Mouse (Mus musculus): Measurements from ENCODE around the gene Sspo. TPM values are rescaled to one million over a fixed set of nuclear protein-coding genes. Genes with fewer than 3 reads are reported as not detected.

Sspo gene
- total RNA-seq (2014; fragmentation: Nextera tagmentation): not detected in 2 replicates
- total RNA-seq (2017): under 0.01 TPM in 1 of 2 replicates, not detected in the other
- polyA plus RNA-seq (2012): not detected in 2 replicates

GRCm38 (mm10) chr6:48447929-48448328 lies at the start of gene Sspo:
Sspo (plus strand) TSS chr6:48448229.
- H3K4me3 ChIP-seq (ENCODE audit: low read depth, low read length): no peak within 1 kb of the TSS
- no peak for ATAC-seq (ENCODE audit: extremely low read depth, insufficient number of reproducible peaks, low FRiP score, poor library complexity, severe bottlenecking)
- TF ChIP-seq CTCF (IDR thresholded peaks at IDR 0.05; ENCODE audit: low read depth, low read length) (no peak), TAL1 (conservative IDR thresholded peaks at IDR 0.05; ENCODE audit: low read depth, low read length) (no peak), POLR2AphosphoS5 (IDR thresholded peaks at IDR 0.05; ENCODE audit: insufficient replicate concordance, low read depth, low read length) (no peak), GATA2 (IDR thresholded peaks at IDR 0.05; ENCODE audit: borderline replicate concordance, low read depth, low read length) (no peak), GATA1 (IDR thresholded peaks at IDR 0.05; ENCODE audit: borderline replicate concordance, low read length) (no peak)
- H3K4me1 ChIP-seq (ENCODE audit: insufficient read depth, low read depth, low read length): peaks cover 6% of the 10 kb centered on the region
- no peaks in the 10 kb centered on the region for H3K36me3 ChIP-seq (replicated peaks)
- H3K27me3 ChIP-seq (ENCODE audit: insufficient read depth, low read length): peaks cover 22% of the 10 kb centered on the region; the same call in 1 of the 2 replicates
- no peak for DNase-seq (ENCODE audit: low spot score)
- H3K9me3 ChIP-seq (replicated peaks): no peaks in the 10 kb centered on the region

GRCm38 (mm10) chr6:48399906-48400305 lies 48.1 kb upstream of the Sspo start:
- DNase-seq (ENCODE audit: low spot score) (no peak), ATAC-seq (ENCODE audit: extremely low read depth, insufficient number of reproducible peaks, low FRiP score, poor library complexity, severe bottlenecking) (no peak)
- Histone ChIP-seq H3K27me3 (ENCODE audit: insufficient read depth, low read length) (peaks cover 12% of the 10 kb centered on the region; the same call in 1 of the 2 replicates), H3K4me1 (ENCODE audit: insufficient read depth, low read depth, low read length) (peaks cover 5% of the 10 kb centered on the region; the same call in 1 of the 2 replicates), H3K9me3 (replicated peaks) (no peaks in the 10 kb centered on the region), H3K36me3 (replicated peaks) (no peaks in the 10 kb centered on the region), H3K4me3 (ENCODE audit: low read depth, low read length) (no peak overlapping the region)
- no peak for TF ChIP-seq TAL1 (conservative IDR thresholded peaks at IDR 0.05; ENCODE audit: low read depth, low read length)
- no peak for TF ChIP-seq GATA2 (IDR thresholded peaks at IDR 0.05; ENCODE audit: borderline replicate concordance, low read depth, low read length)
- TF ChIP-seq POLR2AphosphoS5 (IDR thresholded peaks at IDR 0.05; ENCODE audit: insufficient replicate concordance, low read depth, low read length): no peak
- no peak for TF ChIP-seq CTCF (IDR thresholded peaks at IDR 0.05; ENCODE audit: low read depth, low read length)
- no peak for TF ChIP-seq GATA1 (IDR thresholded peaks at IDR 0.05; ENCODE audit: borderline replicate concordance, low read length)

DNA sequence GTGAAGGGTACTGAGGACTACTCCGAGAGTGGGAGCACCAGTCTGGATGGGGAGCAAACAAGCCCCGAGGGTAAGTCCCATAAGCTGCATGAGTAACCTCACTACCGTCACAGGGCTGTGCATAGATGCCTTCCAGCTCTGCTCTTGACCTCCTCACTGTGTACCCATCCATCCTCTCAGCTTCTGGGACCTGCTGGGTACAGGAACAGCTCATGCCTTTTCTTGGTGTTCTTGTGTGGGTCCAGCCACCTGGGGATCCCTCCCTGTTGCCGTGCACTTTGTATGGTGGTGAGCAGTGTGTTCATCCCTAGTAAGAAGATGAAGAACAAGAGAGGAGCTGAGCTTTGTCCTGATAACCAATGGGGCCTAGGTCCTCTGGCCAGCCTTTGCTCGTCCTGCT lies 44.0 kb upstream of the Sspo start:
- Histone ChIP-seq H3K4me3 (ENCODE audit: low read depth, low read length) (no peak overlapping the region), H3K27me3 (ENCODE audit: insufficient read depth, low read length) (peaks cover 3% of the 10 kb centered on the region; the same call in 1 of the 2 replicates), H3K4me1 (ENCODE audit: insufficient read depth, low read depth, low read length) (no peaks in the 10 kb centered on the region), H3K9me3 (replicated peaks) (no peaks in the 10 kb centered on the region), H3K36me3 (replicated peaks) (no peaks in the 10 kb centered on the region)
- no peak for DNase-seq (ENCODE audit: low spot score)
- ATAC-seq (ENCODE audit: extremely low read depth, insufficient number of reproducible peaks, low FRiP score, poor library complexity, severe bottlenecking): no peak
- TF ChIP-seq CTCF (IDR thresholded peaks at IDR 0.05; ENCODE audit: low read depth, low read length) (no peak), GATA1 (IDR thresholded peaks at IDR 0.05; ENCODE audit: borderline replicate concordance, low read length) (no peak), GATA2 (IDR thresholded peaks at IDR 0.05; ENCODE audit: borderline replicate concordance, low read depth, low read length) (no peak), TAL1 (conservative IDR thresholded peaks at IDR 0.05; ENCODE audit: low read depth, low read length) (no peak), POLR2AphosphoS5 (IDR thresholded peaks at IDR 0.05; ENCODE audit: insufficient replicate concordance, low read depth, low read length) (no peak)

DNA sequence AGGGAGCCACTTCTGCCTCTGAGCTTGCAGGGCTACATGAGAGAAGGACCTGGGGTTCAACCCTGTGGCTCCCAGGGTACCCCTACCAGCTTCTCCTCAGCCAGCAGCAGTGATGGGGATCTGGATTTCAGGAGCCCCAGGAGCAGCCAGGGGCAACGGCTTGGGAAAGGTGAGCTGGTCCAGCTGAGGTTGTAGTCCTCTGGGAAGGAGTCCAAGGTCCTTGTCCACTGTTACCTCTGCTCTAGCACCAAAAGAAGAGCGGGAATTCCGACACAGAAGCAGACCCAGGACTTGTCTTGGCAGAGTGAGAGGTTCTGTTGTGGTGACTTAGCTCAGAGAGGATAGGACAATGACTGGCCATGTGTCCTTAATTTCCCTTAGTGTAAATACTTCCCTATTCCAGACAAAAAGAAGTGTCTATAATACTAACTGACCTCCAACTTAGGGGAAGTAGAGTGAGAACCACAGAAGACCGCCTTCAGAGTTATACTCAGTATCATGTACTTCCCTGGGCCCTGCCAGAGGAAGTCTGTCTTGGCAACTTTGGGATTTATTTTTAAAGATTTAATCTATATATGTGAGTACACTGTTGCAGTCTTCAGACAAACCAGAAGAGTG lies 38.2 kb upstream of the Sspo start:
- no peaks in the 10 kb centered on the region for H3K27me3 ChIP-seq (ENCODE audit: insufficient read depth, low read length)
- ATAC-seq (ENCODE audit: extremely low read depth, insufficient number of reproducible peaks, low FRiP score, poor library complexity, severe bottlenecking): no peak
- no peak overlapping the region for H3K4me3 ChIP-seq (ENCODE audit: low read depth, low read length)
- H3K4me1 ChIP-seq (ENCODE audit: insufficient read depth, low read depth, low read length): no peaks in the 10 kb centered on the region
- no peaks in the 10 kb centered on the region for H3K36me3 ChIP-seq (replicated peaks)
- no peak for DNase-seq (ENCODE audit: low spot score)
- TF ChIP-seq CTCF (IDR thresholded peaks at IDR 0.05; ENCODE audit: low read depth, low read length): no peak
- TF ChIP-seq GATA1 (IDR thresholded peaks at IDR 0.05; ENCODE audit: borderline replicate concordance, low read length): no peak
- no peak for TF ChIP-seq TAL1 (conservative IDR thresholded peaks at IDR 0.05; ENCODE audit: low read depth, low read length)
- no peak for TF ChIP-seq POLR2AphosphoS5 (IDR thresholded peaks at IDR 0.05; ENCODE audit: insufficient replicate concordance, low read depth, low read length)
- H3K9me3 ChIP-seq (replicated peaks): no peaks in the 10 kb centered on the region

- Histone ChIP-seq H3K27me3 (ENCODE audit: insufficient read depth, low read length) (no peaks in the 10 kb centered on the region), H3K4me1 (ENCODE audit: insufficient read depth, low read depth, low read length) (no peaks in the 10 kb centered on the region), H3K4me3 (ENCODE audit: low read depth, low read length) (no peak overlapping the region), H3K9me3 (replicated peaks) (no peaks in the 10 kb centered on the region), H3K36me3 (replicated peaks) (no peaks in the 10 kb centered on the region)
- DNase-seq (ENCODE audit: low spot score) (no peak), ATAC-seq (ENCODE audit: extremely low read depth, insufficient number of reproducible peaks, low FRiP score, poor library complexity, severe bottlenecking) (no peak)
- TF ChIP-seq TAL1 (conservative IDR thresholded peaks at IDR 0.05; ENCODE audit: low read depth, low read length): no peak
- TF ChIP-seq POLR2AphosphoS5 (IDR thresholded peaks at IDR 0.05; ENCODE audit: insufficient replicate concordance, low read depth, low read length): no peak
- no peak for TF ChIP-seq CTCF (IDR thresholded peaks at IDR 0.05; ENCODE audit: low read depth, low read length)
- no peak for TF ChIP-seq GATA2 (IDR thresholded peaks at IDR 0.05; ENCODE audit: borderline replicate concordance, low read depth, low read length)
- TF ChIP-seq GATA1 (IDR thresholded peaks at IDR 0.05; ENCODE audit: borderline replicate concordance, low read length): no peak
These were observed 37.5 kb upstream of the Sspo start for GRCm38 (mm10) chr6:48410551-48410950.

DNA sequence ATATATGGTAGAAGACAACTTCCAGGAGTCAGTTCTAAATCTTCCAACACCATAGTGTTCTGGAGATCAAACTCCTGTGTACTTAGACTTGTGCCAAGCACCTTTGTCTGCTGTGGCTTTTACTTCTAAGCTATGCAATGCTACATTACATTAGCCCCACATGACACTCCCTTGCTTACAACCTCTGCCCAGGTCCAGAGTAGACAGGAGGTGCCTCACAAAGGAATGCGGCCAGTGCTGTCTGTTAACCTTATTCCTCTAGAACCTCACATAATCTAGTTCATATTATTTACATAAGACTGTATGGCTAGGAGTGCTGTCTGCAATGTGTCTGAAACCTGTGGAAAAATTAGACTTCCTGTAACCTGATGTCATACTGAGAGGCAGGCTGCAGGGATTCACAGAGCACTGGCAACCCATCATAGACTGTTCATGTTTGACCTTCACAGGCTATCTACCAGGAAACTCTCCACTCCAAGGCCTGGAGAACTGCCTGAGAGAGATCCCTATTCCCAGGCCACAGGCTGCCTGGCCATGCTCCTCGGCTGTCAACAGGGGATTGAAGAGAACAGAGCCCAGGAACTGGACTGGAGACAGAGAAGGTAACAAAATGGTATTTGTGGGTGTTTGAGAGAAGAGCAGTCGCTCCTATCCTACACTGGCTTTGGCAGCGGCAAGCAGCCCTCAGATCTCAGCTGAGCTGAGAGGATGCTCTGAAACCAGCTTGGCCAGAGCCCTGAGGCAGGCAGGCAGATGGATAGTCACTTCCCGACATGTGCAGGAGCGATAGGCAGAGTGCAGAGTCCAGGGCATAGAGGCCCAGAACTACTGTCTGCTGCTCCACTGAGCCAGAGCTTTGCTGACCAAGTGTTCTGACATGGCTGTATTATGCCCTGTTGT lies 36.6 kb upstream of the Sspo start:
- Histone ChIP-seq H3K9me3 (replicated peaks) (no peaks in the 10 kb centered on the region), H3K4me1 (ENCODE audit: insufficient read depth, low read depth, low read length) (no peaks in the 10 kb centered on the region), H3K4me3 (ENCODE audit: low read depth, low read length) (no peak overlapping the region), H3K36me3 (replicated peaks) (no peaks in the 10 kb centered on the region), H3K27me3 (ENCODE audit: insufficient read depth, low read length) (no peaks in the 10 kb centered on the region; the same call in 1 of the 2 replicates)
- no peak for TF ChIP-seq GATA1 (IDR thresholded peaks at IDR 0.05; ENCODE audit: borderline replicate concordance, low read length)
- TF ChIP-seq POLR2AphosphoS5 (IDR thresholded peaks at IDR 0.05; ENCODE audit: insufficient replicate concordance, low read depth, low read length): no peak
- TF ChIP-seq GATA2 (IDR thresholded peaks at IDR 0.05; ENCODE audit: borderline replicate concordance, low read depth, low read length): no peak
- TF ChIP-seq TAL1 (conservative IDR thresholded peaks at IDR 0.05; ENCODE audit: low read depth, low read length): no peak
- no peak for TF ChIP-seq CTCF (IDR thresholded peaks at IDR 0.05; ENCODE audit: low read depth, low read length)
- DNase-seq (ENCODE audit: low spot score): no peak
- ATAC-seq (ENCODE audit: extremely low read depth, insufficient number of reproducible peaks, low FRiP score, poor library complexity, severe bottlenecking): no peak

Measured in G1E (cell line).